Mouse (Mus musculus) neutrophil, adult 65 days (primary cell): Measurements from ENCODE around the gene Cfl1. TPM values are rescaled to one million over a fixed set of nuclear protein-coding genes. Genes with fewer than 3 reads are reported as not detected.

Experiments
- total RNA-seq: library from RNA; stranded (reverse); gene quantifications from 2 replicates; pipeline ENCODE4 v1.2.4, GENCODE M21; 2023

The Cfl1 gene
- 1,517 and 1,622 TPM in 2 replicates for total RNA-seq

DNA sequence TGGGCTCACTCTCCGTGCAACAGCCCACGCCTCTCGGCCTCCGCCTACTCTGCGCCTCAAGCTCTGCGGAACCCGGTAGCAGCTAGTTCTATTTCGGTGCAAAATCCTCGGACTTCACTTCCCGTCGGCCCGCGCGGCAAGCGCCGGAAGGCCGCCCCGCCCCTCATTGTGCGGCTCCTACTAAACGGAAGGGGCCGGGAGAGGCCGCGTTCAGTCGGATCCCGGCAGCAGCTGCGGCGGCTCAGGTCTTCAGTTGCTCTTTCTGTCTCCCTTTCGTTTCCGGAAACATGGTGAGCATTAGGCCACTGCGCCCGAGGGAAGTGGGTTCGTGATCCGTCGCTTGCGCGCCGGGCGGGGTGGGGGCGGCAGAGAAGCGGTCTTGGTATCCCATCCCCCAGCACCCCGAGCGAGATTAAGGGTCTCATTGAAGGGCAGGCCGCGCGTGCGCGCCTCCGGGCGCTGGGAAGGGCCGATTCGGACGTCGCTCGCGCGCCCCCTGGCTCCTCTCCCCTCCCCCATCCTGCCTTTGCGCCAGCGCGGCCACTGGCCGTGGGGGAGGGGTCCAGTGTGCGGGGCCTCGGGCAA is at the start of gene Cfl1:
Gene Cfl1 (plus strand): TSS at position 143 of the 585 bp plus-strand sequence.

DNA sequence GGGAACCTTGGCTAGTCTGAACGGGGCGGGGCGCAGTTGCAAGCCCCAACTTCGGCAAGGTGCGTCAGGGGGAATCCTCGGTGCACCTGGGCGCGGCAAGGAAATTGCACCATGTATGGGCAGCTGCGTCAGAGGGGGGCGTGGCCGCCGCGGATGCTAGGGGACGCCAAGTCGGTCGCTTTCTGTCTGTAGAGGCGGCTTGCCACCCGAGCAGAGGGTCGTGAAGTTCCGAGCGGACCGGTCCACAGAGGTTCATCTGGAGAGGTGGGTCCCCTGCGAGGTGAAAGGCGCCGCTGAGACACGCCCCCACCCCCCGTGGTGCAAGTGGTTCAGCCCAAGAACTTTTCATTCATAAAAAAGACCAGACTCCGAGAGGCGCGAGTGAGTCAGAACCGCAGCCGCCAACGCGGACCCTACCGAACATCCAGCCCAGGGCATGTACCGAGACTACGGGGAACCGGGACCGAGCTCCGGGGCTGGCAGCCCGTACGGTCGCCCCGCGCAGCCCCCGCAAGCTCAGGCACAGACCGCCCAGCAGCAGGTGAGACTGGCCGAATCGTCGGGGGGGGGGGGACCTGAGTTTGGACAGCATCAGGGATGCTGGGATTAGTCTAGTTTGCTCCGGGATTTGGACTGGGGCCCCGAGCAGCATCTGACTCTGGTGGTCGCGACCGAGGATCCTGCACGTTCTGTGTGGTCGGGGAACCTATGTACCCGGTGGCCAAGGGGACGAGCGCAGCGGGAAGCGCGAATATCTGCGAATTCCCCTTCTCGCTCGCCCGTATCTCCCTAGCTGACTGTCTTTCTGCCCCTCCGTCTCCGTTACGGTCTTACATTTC is 42.5 kb upstream of the Cfl1 start, which contains the start of gene Fosl1:
Gene Fosl1 (plus strand): TSS at position 33 of the 839 bp plus-strand sequence.

DNA sequence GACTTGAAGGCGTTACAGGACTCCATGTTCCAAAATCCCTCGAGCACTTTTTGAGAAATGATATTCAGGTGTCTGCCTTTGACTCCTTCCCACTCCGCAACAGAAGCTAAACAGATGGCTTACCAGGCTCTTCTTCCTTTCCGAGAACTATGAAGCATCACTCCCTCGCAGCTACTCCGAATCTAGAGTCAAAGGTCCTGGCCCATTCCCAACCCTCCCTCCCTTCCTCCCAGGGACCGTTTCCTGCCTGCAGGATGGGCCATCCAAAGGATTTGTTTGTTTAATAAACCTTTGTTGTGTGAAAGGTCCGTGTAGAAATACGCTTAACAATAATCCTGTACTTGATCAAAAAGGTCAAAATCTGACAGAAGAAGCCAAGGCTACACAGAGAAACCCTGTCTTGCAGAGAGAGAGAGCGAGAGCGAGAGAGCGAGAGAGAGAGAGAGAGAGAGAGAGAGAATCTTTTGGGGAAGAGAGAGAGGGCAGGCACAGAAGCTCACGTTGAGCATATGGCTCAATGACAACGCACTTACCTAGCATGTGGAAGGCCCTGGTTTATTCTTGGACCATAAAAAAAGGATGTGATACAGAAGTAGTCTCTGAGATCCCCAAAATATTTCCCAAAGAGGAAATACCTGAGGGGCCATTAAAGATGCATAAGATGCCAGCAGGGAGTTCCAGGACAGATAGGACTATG is 32.4 kb upstream of the Cfl1 start, which contains the start of gene Ccdc85b:
Gene Ccdc85b (minus strand): TSS at position 149 of the 697 bp plus-strand sequence.

DNA sequence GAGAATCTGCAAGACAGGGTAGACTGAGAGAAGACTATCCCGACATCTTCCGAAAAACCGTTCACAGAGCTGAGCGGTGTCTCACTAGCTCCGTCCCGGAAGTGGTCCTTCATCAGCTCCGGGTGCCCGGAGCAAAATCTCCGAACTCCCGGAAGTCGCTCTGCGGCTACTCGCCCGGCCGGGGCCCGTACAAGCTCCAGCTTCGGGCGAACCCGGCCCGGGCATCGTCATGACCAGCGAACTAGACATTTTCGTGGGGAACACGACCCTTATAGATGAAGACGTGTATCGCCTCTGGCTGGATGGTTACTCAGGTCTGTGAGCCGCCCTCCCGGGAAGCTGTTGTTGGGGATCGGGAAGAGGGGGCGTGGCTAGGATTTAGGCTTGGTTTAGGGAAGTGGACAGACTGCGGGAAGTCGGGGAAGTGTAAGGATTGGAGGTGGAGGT is 29.8 kb upstream of the Cfl1 start, which contains the start of gene Fibp:
Gene Fibp (plus strand): TSS at position 151 of the 447 bp plus-strand sequence.

DNA sequence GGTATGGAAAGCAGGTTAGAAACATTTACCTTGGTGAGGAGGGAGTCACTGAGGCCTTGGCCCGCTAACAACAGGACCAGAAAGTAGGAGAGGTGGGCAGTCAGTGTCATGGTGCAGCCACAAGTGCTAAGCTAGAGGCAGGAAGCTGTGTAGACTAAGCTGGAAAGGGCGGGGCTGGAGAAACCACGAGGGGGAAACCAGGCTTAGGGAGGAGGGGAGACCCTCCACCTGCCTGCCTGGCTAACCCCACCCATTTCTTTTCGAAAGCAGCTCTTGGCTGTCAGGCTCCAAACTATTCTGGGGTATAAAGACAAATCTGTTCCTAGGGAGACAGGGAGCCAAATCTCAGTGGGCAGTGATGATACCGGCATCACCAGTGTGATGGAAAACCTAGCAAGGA is 21.9 kb upstream of the Cfl1 start, which contains the start of gene Ctsw:
Gene Ctsw (minus strand): TSS at position 134 of the 400 bp plus-strand sequence.

DNA sequence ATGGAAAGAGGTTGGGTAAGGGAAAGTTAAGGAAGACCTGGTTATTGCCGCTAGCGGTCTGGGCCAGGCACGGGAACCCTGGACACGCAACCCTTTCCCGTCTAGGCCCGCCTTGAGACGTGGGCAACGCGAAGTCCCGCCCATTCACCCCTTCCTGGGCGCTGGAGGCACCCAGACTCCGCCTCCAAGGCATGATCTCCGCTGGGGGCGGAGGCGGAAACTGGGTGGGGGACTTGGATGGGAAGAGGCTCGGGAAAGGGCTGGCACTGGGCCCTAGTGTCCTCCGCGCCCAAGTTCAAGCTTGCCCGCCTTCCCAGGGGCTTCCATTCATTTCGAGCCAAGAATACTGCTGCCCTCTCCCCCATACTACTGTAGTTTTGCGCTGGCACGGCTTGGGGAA is 16.5 kb upstream of the Cfl1 start, which contains the start of gene Efemp2:
Gene Efemp2 (plus strand): TSS at position 235 of the 400 bp plus-strand sequence.

DNA sequence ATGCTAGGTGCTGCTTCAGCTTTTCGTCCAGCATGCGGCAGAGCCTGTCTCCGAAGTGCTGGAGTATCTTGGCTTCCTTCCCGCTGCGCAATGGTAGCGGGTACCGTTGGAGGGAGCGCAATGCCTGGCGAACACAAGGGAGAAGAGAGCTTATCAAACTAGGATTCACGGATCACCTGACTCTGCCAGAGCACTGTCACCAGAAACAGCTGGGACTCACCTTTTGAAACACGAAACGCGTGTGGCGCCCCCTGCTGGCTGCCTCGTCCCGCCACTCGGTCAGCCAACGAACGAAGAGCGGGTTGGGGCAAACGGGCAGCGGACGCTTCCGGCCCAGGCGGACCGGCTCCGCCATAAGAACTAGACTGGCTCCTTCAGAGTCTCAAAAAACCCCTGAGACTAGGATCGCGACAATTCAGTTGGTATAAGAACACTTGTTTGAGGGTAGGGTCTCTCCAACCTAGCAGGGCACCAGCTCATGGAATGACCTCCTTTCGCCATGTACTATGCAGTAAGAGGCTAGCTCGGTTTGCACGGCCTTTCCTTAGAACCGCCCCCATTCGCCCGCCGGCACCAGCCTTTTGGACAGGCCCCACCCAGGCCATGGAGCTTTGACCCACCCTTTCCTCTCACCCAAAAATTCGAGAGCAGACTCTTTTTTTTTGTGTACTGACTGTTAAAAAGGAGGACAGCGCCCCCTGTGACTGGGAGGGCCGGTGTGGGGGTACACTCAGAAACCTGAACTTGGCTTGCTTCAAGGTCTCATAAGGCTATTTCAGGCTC is 2.3 kb upstream of the Cfl1 start, which contains the start of gene Mus81:
Gene Mus81 (minus strand): TSS at position 635 of the 783 bp plus-strand sequence.

DNA sequence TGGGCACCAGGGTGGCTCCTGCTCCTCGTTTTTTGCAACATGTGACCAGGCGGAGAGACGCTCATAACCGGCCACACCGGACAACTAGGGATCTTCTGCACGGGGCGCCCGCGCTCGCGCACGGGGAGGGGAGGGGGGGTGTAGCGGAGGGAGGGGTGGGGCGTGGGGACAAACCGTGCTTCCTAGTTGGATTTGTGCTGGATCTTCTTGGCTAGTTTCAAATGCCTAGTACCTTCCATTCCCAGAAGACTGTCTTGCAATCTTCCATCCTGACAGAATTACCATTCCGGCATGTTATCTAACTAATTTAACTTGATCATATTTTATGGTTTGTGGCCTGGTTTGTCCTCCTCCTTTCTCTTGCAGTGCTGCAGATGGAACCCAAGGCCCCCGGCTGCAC is 13.4 kb downstream of the Cfl1 start, which contains the start of gene 1700020D05Rik:
Gene 1700020D05Rik (minus strand): TSS at position 101 of the 400 bp plus-strand sequence.

DNA sequence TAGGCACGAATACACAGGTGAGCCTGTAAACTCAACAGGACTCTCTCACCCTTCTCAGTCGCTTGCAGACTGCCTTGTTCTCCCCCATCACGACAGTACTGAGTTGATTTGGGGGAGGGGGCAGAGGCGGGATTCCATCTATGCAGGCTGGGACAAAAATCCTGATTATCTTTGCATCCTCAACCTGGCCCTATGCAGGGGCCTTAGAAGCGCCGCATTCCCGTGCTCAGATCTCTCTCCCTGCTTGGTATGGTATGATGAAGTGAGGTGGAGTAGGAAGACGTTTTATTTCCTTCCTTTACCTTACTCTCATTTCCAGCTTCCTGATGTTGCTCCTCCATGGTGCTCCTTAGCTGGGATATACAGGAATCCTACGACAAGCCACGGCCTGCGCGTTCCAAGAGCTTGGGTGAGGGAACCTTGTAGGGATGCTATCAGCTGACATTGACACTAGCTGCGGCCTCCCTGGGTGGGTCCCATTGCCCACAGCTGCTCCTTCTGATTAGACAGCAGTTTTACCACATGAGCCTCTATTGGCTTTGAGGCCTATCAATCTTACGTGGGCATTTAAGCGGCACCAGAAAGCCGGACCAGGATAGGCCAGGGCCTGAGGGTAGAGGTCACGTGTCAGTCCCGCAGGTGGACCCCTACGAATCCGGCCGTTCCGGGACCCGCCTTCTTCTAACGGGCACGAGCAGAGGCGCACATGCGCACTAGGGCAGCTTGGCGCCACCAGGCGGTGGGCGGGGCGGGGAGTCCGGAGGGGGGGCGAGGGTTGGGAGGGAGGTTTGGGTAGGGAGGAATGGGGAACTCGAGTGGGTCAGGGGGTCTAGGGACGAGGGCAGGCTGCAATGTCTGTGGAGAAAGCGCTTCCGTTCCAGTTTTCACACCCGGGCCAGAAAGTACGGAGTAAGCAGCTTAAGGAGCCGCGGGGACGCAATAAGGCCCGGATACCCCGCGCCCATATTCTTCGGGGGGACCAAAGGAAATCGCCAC is 20.1 kb downstream of the Cfl1 start, which contains the start of gene Snx32:
Gene Snx32 (minus strand): TSS at position 508 of the 996 bp plus-strand sequence.

Other genes starting within 250 kb of the Cfl1 start
- gene Pacs1, start 217.3 kb upstream of the Cfl1 start, total RNA-seq: 101 and 135 TPM in 2 replicates
- gene Sf3b2, start 195.0 kb upstream of the Cfl1 start, total RNA-seq: 206 and 260 TPM in 2 replicates
- not detected in 2 replicates for gene Gal3st3, start 192.1 kb upstream of the Cfl1 start, total RNA-seq
- not detected in 2 replicates for gene Catsper1, start 154.7 kb upstream of the Cfl1 start, total RNA-seq
- gene Cst6, start 140.9 kb upstream of the Cfl1 start, total RNA-seq: not detected in 2 replicates
- gene Eif1ad, start 123.7 kb upstream of the Cfl1 start, total RNA-seq: 25.6 and 30.1 TPM in 2 replicates
- 53.8 TPM in 2 replicates for gene Banf1, start 123.3 kb upstream of the Cfl1 start, total RNA-seq
- gene Sart1, start 101.8 kb upstream of the Cfl1 start, total RNA-seq: 131 and 134 TPM in 2 replicates
- gene Tsga10ip, start 87.9 kb upstream of the Cfl1 start, total RNA-seq: 0.95 TPM in 1 of 2 replicates, not detected in the other
- 102 and 116 TPM in 2 replicates for gene Drap1, start 65.5 kb upstream of the Cfl1 start, total RNA-seq
- 30.0 and 39.2 TPM in 2 replicates for gene AI837181, start 65.3 kb upstream of the Cfl1 start, total RNA-seq
- 73.4 and 88.0 TPM in 2 replicates for gene Fosl1, start 42.9 kb upstream of the Cfl1 start, total RNA-seq
- 0.98 and 1.6 TPM in 2 replicates for gene Ccdc85b, start 32.6 kb upstream of the Cfl1 start, total RNA-seq
- gene Fibp, start 29.8 kb upstream of the Cfl1 start, total RNA-seq: 48.7 and 54.0 TPM in 2 replicates
- 0.51 TPM in 1 of 2 replicates, not detected in the other for gene Ctsw, start 21.9 kb upstream of the Cfl1 start, total RNA-seq
- gene Efemp2, start 16.5 kb upstream of the Cfl1 start, total RNA-seq: 0.79 TPM in 1 of 2 replicates, not detected in the other
- 11.7 and 16.5 TPM in 2 replicates for gene Mus81, start 2.1 kb upstream of the Cfl1 start, total RNA-seq
- gene 1700020D05Rik, start 13.3 kb downstream of the Cfl1 start, total RNA-seq: not detected in 2 replicates
- 1.5 and 2.2 TPM in 2 replicates for gene Snx32, start 20.1 kb downstream of the Cfl1 start, total RNA-seq
- 0.16 TPM in 1 of 2 replicates, not detected in the other for gene Ovol1, start 70.2 kb downstream of the Cfl1 start, total RNA-seq
- gene Ap5b1, start 77.6 kb downstream of the Cfl1 start, total RNA-seq: 59.9 and 83.2 TPM in 2 replicates
- gene Rnaseh2c, start 111.4 kb downstream of the Cfl1 start, total RNA-seq: 134 and 135 TPM in 2 replicates
- 84.1 and 85.2 TPM in 2 replicates for gene Kat5, start 119.8 kb downstream of the Cfl1 start, total RNA-seq
- gene Rela, start 147.0 kb downstream of the Cfl1 start, total RNA-seq: 91.9 and 100 TPM in 2 replicates
- 199 and 219 TPM in 2 replicates for gene Sipa1, start 173.3 kb downstream of the Cfl1 start, total RNA-seq
- gene Map3k11, start 198.3 kb downstream of the Cfl1 start, total RNA-seq: 78.5 and 101 TPM in 2 replicates
- 60.5 and 93.2 TPM in 2 replicates for gene Pcnx3, start 198.5 kb downstream of the Cfl1 start, total RNA-seq
- gene Kcnk7, start 213.9 kb downstream of the Cfl1 start, total RNA-seq: not detected in 2 replicates
- 131 and 170 TPM in 2 replicates for gene Ehbp1l1, start 235.9 kb downstream of the Cfl1 start, total RNA-seq
- gene Fam89b, start 239.2 kb downstream of the Cfl1 start, total RNA-seq: 46.0 and 48.4 TPM in 2 replicates